Mouse (Mus musculus) right cerebral cortex, postnatal 36 days (tissue): ENCODE results near the gene Nol9.

Experiments used
- DNase-seq, 2 experiments: peaks; one replicate each; pipeline ENCODE4 v3.0.0; 2022; ENCODE audit warnings: low spot score in 2 of 2, mixed read lengths in 1 of 2

Nol9 gene

GRCm38 (mm10) chr4:152092751-152093293 lies 53.7 kb downstream of the Nol9 start:
- no peak for DNase-seq

GRCm38 (mm10) chr4:152094233-152094632 lies 55.1 kb downstream of the Nol9 start:
- DNase-seq: no peak

- no peak for DNase-seq
Observed at GRCm38 (mm10) chr4:152095937-152096910, 57.1 kb downstream of the Nol9 start.

GRCm38 (mm10) chr4:152096927-152097326 lies 57.8 kb downstream of the Nol9 start:
- no peak for DNase-seq

- no peak for DNase-seq
Observed at GRCm38 (mm10) chr4:152097911-152098799, 59.0 kb downstream of the Nol9 start.

GRCm38 (mm10) chr4:152100541-152100940 lies 61.4 kb downstream of the Nol9 start:
- peak; percentile 78 to 86 for DNase-seq

GRCm38 (mm10) chr4:152101081-152101653 lies 62.0 kb downstream of the Nol9 start:
- DNase-seq: no peak

GRCm38 (mm10) chr4:152101921-152102320 lies 62.8 kb downstream of the Nol9 start:
- no peak for DNase-seq

- DNase-seq: peak in 1 of 2 experiments; percentile 73
Observed at GRCm38 (mm10) chr4:152103025-152103424, 63.9 kb downstream of the Nol9 start.

GRCm38 (mm10) chr4:152106746-152107145 lies 67.6 kb downstream of the Nol9 start:
- DNase-seq: no peak

- no peak for DNase-seq
Observed at GRCm38 (mm10) chr4:152107493-152107892, 68.4 kb downstream of the Nol9 start.

- DNase-seq: peak; percentile 67 to 69
Observed at GRCm38 (mm10) chr4:152107971-152108509, 68.9 kb downstream of the Nol9 start.

GRCm38 (mm10) chr4:152108673-152109072 lies 69.6 kb downstream of the Nol9 start:
- no peak for DNase-seq

GRCm38 (mm10) chr4:152109509-152109908 lies 70.4 kb downstream of the Nol9 start:
- no peak for DNase-seq

GRCm38 (mm10) chr4:152110689-152111088 lies 71.6 kb downstream of the Nol9 start:
- DNase-seq: no peak
